Mouse (Mus musculus) thymus, adult 2 months (tissue): ENCODE results near the gene Gnb5. TPM values are rescaled to one million over a fixed set of nuclear protein-coding genes. Genes with fewer than 3 reads are reported as not detected.

Experiments
- DNase-seq: peaks from one replicate; pipeline ENCODE4 v3.0.0; 2021
- H3K27ac ChIP-seq: fragments of 200-500 bp; 2 replicates; pipeline ENCODE4 v1.5.1; 2012; ENCODE audit warnings: low read length, control low read depth; ENCODE audit not compliant: control insufficient read depth, insufficient read depth
- H3K27me3 ChIP-seq: fragments of 200-500 bp; 2 replicates; pipeline ENCODE4 v1.6.1; 2012; ENCODE audit warnings: mild to moderate bottlenecking, low read length, moderate library complexity, mixed read lengths; ENCODE audit not compliant: control insufficient read depth, insufficient read depth
- H3K36me3 ChIP-seq: fragments of 200-500 bp; 2 replicates; pipeline ENCODE4 v1.6.1; 2012; ENCODE audit warnings: mild to moderate bottlenecking, low read length, moderate library complexity; ENCODE audit not compliant: control insufficient read depth, insufficient read depth
- H3K4me1 ChIP-seq: fragments of 200-500 bp; replicated peaks from 2 replicates; pipeline ENCODE4 v1.6.1; 2012; ENCODE audit warnings: low read length; ENCODE audit not compliant: control insufficient read depth, insufficient read depth
- H3K4me3 ChIP-seq: fragments of 200-500 bp; 2 replicates; pipeline ENCODE4 v1.5.1; 2012; ENCODE audit warnings: mild to moderate bottlenecking, low read length, control low read depth, moderate library complexity; ENCODE audit not compliant: control insufficient read depth, insufficient read depth
- CTCF ChIP-seq: fragments of 200-500 bp; IDR thresholded peaks from 2 replicates; pipeline ENCODE4 v1.5.1; 2012; ENCODE audit warnings: mild to moderate bottlenecking, control low read depth, low read length, moderate library complexity, borderline replicate concordance; ENCODE audit not compliant: control insufficient read depth, poor library complexity, insufficient read depth; ENCODE audit errors: extremely low read depth
- POLR2A ChIP-seq: fragments of 200-500 bp; IDR thresholded peaks from 2 replicates; pipeline ENCODE4 v1.6.1; 2012; ENCODE audit warnings: mild to moderate bottlenecking, low read length, control low read depth, moderate library complexity; ENCODE audit not compliant: control insufficient read depth, poor library complexity, insufficient read depth; ENCODE audit errors: extremely low read depth
- WGBS: fragments of 180-500 bp; shearing (Covaris S2); methylation state at CpG from one replicate; pipeline ENCODE4 v1.1.7; 2018; 5-methylcytosine and 5-hydroxymethylcytosine counted together
- polyA plus RNA-seq: library from polyadenylated mRNA; depleted of rRNA; stranded (reverse); fragments of >200 nt; gene quantifications from 2 replicates; pipeline ENCODE4 v1.2.3, GENCODE M21; 2012; rRNA removed

Gene Gnb5
- polyA plus RNA-seq, 1 experiment: 7.3 TPM

DNA sequence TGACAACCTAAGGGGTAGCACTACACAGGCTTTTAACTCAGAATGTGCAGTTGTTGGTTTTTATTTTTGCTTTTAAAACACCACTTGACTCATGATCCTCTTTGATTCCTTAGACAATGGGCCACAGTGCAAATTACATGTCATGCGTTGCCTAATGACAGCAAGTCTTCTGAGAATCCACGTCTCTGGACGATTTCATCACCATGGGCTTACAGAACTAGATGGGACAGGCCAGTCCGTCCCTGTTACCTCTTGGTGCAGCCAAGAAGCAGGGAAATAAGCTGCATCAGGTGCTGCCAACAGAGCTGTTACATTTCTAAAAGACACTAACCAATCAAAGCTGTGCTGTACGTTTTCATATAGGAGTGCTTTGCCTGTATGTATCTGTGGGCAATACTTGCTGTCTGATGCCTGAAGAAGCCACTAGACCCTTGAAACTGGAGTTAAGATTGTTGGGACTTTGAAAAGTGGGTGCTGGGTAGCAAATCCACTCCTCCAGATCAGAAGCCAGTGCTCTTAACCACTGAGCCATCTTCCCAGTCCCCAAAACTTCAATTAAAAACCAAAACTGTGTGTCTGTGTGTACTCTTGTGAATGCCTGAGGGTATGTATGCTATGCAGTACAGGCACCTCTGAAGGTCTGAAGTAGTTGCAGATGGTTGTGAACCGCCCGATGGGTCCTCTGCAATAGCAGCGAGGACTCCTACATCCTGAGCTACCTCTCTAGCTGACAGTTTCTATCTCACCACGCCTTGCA, 79.3 kb downstream of the Gnb5 start:
- WGBS: 89% methylated on average over 9 of the region's 9 CpGs
- Histone ChIP-seq H3K4me3 (no peak overlapping the region), H3K36me3 (peaks cover 29% of the 10 kb centered on the region), H3K27ac (no peak overlapping the region), H3K4me1 (no peaks in the 10 kb centered on the region), H3K27me3 (no peaks in the 10 kb centered on the region)
- DNase-seq: no peak
- TF ChIP-seq CTCF (no peak), POLR2A (no peak)

- no peak for TF ChIP-seq POLR2A
- TF ChIP-seq CTCF: no peak
- Histone ChIP-seq H3K36me3 (peaks cover 77% of the 10 kb centered on the region), H3K27me3 (no peaks in the 10 kb centered on the region), H3K27ac (no peak overlapping the region), H3K4me1 (no peaks in the 10 kb centered on the region), H3K4me3 (no peak overlapping the region)
- 95% methylated on average over 12 of the region's 12 CpGs for WGBS
- no peak for DNase-seq
These were observed 87.2 kb downstream of the Gnb5 start for GRCm38 (mm10) chr9:75393251-75393650.

Other genes with a start within 250 kb of the Gnb5 start
- gene Myo5a, start 235.3 kb upstream of the Gnb5 start, polyA plus RNA-seq: 8.3 and 8.7 TPM in 2 replicates
- 8.4 and 9.0 TPM in 2 replicates for gene Myo5c, start 74.3 kb upstream of the Gnb5 start, polyA plus RNA-seq
- not detected in 2 replicates for gene Bcl2l10, start 41.5 kb downstream of the Gnb5 start, polyA plus RNA-seq
- gene Mapk6, start 103.7 kb downstream of the Gnb5 start, polyA plus RNA-seq: 31.7 and 38.4 TPM in 2 replicates
- gene Leo1, start 135.2 kb downstream of the Gnb5 start, polyA plus RNA-seq: 6.7 and 9.0 TPM in 2 replicates